Mouse (Mus musculus): ENCODE data around the gene Zcrb1.

DNA sequence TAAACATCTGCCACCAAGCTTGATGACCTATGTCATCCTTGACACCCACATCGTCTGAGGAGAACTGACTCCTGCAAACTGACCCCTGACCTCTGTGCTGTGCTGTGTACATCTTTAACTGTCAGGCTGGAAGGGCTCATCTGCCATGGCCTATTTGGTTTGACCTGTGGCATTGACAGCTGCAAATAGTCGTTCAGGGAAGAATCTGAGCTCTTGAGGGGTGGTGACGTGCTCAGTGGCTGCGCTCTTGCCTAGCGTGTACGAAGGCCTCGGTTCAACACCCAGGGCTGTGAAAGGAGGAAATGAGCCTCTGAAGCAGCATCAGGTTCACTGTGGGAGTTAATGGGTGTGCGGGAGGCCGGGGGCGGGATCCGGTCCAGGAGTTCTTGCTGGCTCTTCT lies 35.7 kb upstream of the Zcrb1 start:
- TF ChIP-seq CTCF (IDR thresholded peaks at IDR 0.05) (no peak), EP300 (IDR thresholded peaks at IDR 0.05) (no peak)
